Mouse (Mus musculus) adrenal gland, postnatal 25 days (tissue): Measurements from ENCODE around the gene Bsn. TPM values are rescaled to one million over a fixed set of nuclear protein-coding genes. Genes with fewer than 3 reads are reported as not detected.

Experiments used
- DNase-seq: peaks from one replicate; pipeline ENCODE4 v3.0.0; 2021; ENCODE audit warnings: mixed read lengths
- total RNA-seq: library from RNA; stranded (reverse); gene quantifications from 2 replicates; pipeline ENCODE4 v1.2.3, GENCODE M21; 2021

Bsn gene
- total RNA-seq, 1 experiment from 2014 or later = 10.0 TPM

GRCm38 (mm10) chr9:108123916-108124315 lies 66.3 kb downstream of the Bsn start:
- DNase-seq = no peak

DNA sequence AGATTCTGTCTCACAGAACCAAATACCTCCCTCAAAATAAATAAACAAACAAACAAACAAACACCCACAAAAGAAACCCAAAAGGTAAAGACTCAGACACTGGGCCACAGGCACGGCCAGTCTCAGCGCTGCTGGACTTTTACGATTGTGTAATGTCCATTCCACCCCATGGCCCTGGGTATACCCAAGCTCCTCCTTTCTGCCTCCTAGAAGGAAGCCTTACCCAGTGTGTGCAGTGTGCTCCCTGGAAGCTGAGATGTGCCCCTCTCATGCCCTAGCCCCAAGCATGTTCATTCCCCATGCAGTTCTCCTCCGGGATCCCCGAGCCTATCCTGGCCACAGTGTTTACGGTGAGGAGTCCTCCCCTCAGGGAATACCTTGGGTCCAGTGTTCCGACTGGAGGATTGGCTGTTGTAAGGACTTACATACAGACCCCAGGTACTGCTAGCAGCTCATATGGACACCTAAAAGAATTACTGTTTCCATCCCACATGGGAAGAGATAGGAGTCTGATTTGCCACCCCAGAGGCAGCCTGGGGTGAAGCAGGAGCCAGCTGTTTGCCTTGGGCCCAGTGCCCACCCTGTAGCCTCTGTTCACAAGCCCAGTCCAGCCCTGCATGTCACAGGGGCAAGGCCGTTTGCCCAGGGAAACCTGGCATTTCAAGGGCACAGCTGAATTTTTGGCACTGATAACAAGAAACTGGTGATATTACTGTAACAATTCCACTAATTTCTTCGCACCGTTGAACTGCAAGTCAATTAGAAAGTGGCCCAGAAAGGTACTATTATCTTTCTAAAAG lies 68.8 kb downstream of the Bsn start:
- DNase-seq = peak; percentile 78

DNA sequence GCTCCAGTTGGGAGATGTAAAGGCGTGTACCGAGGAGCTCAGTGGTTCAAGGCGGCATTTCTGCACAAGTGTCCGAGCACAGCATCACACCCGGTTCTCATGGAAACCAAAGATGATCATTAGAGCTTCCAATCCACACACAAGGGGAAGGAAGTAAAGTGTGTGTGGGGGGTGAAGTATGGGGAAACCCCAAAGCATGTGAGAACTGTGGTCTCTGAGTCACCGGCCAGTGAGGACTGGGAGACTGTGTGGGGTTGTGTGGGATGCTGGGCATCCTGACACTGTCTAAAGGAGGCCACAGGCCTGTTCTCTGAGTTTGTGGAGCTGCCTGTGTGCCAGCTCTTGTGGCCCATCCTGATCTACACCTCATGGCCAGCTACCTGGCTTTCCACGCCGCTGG lies 69.5 kb downstream of the Bsn start:
- DNase-seq = no peak

DNA sequence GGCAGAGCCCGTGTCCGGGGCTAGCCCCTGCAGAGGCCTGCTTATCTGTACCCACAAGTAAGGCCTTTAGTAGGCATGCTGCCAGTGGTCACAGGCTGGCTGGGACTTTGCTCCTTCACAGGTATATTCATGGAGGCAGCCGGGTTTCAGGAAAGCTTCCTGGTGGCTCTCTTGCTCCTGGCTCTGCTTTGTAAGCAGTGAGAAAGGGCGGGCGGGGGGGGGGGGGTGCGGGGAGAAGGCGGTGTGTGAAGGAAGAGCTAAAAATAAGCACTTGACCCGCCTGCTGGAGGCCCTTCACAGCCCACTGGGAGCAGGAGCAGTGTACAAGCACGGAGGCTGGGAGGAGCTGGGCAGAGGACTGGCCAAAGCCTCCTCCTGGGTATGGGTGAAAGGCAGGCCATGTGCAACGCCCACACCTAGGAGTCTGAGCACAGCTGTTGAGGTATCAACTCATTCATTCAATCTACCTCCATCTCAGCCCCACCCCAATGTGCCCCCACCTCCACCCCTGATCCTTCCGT lies 70.2 kb downstream of the Bsn start:
- DNase-seq = no peak

DNA sequence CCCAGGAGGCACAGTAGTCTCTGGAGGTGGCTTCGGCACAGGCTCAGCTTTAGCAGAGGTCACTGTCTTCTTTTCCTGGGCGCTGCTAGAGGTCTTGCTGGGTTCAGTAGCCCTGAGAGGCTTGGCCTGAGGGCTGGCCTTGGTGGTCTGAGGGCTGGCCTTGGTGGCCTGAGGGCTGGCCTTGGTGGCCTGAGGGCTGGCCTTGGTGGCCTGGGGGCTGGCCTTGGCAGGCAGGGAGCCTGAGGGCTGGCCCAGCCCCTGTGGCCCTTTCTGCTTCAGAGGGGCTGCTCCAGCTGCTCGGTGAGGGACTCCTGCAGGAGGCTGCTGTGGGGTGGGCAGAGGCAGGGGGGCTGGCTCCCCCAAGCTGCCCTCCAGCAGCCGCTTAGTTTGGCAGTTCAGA lies 73.0 kb downstream of the Bsn start:
- DNase-seq = peak; percentile 77

- DNase-seq = no peak
Observed at GRCm38 (mm10) chr9:108115290-108116077, 74.7 kb downstream of the Bsn start.

DNA sequence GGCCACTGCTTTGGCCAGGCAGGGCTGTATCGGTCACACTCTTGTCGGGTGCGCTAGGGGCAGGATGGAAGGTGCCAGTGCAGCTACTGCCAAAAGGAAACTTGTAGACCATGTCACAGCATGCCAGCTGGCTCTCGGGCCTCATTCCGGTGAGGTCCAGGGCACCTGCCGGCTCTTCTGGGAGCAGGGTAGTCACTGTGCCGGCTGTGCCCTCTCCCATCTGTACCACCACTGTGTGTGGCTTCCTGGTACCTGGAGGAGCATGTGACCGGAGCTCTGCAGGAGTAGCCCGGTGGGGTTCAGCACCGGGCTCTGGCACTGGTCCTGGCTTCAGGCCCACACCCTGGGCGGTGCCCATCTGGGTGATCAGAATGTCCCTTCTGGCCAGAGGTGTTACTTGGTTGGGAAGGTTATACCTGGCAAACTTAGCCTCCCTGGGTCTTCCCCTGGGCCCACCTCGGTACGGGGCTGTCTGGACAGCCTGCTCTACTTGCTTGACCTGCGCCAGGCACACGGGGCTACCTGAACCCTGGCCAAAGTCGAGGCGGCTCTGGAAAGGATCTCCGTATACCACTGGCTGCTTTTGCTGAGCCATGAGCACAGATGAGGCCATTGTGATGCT lies 77.4 kb downstream of the Bsn start:
- no peak for DNase-seq

DNA sequence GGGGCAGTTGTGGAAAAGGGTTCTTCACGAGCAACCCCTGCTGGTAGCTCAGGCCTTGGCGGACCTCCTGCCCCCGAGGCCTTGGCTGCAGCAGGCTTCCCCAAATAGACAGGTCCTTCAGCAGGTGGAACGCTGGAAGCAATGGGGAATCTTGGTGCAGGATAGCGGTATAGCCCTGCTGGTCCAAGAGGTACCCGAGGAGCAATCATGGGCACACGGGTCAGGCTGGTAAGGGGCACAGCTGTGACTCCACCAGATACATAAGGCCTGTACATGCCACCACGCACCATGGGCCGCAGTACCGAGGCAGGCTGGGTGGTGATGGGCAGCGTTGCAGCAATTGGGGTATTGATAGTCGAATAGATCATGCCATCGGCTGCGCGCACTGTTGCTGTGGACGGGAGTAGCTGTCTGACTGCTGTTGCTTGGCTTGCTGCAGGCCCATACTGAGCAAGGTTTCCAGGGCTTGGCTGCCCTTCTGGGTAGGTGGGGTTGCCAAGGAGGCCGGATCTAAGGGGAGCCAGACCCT lies 78.5 kb downstream of the Bsn start:
- DNase-seq = no peak

- no peak for DNase-seq
Observed at GRCm38 (mm10) chr9:108111101-108111592, 79.0 kb downstream of the Bsn start.

- DNase-seq = no peak
Observed at GRCm38 (mm10) chr9:108110160-108110559, 80.0 kb downstream of the Bsn start.

GRCm38 (mm10) chr9:108107867-108108266 lies 82.3 kb downstream of the Bsn start:
- DNase-seq = no peak

DNA sequence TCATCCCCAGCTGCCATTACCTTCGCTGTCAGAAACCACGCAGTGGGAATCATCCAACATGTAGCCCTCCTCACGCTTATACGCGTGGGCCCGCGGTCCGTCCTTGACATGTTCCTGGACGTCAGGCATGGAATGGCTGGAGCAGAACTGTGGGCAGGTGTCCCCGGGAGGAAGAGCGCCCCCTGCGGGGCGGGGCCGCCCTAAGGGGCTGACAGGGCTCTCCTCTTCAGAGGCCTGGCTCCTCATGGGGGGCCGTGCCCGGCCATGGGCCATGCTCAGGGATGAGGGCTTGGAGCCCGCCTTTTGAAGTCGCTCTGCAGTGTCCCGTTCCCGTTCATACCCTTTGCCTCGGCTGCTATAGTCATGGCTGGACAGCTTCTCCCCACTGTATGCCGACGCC lies 84.1 kb downstream of the Bsn start:
- DNase-seq = no peak

DNA sequence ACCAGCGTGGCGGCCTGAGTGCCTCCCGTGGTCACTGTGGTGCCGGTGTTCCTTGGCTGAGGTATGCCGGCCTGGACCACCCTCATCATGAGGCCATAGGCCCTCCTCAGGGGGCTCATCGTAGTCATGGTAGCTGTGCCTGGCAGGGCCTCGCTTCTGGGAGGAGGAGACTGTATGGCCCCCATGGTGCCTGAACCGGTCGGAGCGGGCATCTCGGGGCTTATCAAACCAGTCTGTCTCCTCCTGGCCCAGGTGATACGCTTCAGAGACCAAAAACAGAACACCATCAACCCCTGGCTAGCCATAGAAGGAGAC lies 84.7 kb downstream of the Bsn start:
- no peak for DNase-seq

DNA sequence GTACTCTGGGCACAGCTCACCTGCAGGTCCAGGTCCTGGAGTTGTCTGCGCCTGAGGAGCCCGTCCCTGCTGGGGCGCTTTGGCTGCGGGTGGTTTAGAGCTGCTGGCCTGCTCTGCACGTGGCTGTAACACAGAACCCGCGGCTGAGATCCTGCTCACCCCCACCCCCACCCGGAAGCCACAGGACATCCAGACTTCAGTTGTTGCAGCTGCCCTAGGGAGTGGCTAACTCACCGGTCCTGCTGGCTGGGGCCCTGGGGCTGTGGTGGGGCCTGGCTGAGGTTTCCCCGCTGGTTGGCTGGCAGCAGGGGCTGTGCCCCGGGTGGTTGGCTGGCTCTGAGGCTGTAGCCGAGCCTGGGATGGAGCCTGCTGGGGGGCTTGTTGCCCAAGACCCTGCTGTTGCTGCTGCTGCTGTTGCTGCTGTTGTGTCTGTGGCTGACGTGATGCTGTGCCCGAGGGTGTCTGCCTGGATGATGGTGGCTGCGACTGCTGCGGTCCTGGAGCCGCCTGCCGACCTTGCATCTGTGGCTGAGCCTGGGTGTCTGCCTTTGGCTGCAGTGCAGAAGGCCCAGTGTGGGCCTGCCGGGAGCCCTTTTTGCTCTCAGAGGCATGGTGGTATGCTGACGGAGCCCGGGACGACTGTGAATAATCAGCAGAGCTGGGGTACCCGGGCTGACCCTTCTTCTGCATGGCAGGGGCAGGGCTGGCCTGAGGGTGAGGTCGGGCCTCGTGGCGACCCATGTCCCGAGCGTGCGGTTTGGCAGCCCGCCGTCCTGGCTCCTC lies 85.2 kb downstream of the Bsn start:
- no peak for DNase-seq

GRCm38 (mm10) chr9:108099619-108100018 lies 90.6 kb downstream of the Bsn start:
- DNase-seq = no peak

DNA sequence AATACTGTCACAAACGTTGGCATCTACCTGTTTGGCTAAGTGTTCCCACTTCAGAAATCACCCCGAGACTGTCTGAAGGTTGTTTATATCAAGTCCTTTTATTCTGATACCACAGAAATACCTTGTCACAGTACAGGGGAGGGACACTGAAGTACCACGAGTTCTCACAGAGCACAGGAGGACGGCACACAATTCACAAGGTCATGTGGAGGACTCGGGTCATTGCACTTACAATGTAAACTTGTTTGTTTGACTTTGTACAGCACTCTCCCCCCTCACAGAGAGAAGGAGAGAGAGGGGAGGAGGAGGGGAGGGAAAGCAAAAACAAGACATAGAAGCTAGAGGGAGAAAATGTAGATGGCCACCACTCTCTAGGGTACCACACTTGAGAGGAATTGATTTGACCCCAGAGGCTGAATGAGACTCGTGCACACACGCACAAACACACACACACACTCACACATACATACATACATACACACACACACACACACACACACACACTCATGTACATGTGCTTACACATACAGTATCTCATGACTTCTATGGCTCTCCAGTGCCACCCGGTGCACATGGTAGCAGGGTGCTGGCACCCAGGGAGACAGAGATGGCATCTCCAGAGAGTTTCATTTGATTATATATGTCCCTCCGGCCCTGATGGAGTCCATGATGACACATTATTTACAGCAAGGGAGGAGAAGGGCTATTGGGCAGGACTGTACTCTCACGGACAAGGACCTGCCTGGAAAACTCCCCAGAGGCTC lies 94.1 kb downstream of the Bsn start:
- DNase-seq = no peak

- peak; percentile 54 for DNase-seq
Observed at GRCm38 (mm10) chr9:108095518-108095917, 94.7 kb downstream of the Bsn start.

- DNase-seq = no peak
Observed at GRCm38 (mm10) chr9:108094998-108095411, 95.2 kb downstream of the Bsn start.

GRCm38 (mm10) chr9:108094184-108094941 lies 95.8 kb downstream of the Bsn start, which contains the start of gene Apeh:
TSS of gene Apeh (minus strand) at chr9:108094606.
- peak; percentile 96 for DNase-seq

DNA sequence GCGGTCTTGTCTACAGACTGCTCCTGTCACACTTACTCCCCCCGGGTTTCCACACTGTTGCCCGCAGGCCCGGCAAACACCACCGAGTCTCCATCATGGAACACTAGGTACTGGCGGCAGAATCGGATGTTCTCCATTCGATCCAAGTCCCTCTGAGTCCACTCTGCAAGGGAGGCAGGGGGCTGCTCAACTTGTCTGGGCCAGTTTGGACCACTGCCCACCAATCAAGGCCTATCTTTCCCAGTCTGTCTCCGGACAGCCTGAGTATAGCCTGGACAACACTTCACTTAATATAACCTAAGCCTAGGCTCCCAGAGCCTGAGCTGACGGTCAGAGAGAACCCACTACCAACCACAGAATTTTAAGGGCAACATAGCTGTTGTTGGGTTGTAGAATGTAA lies 96.6 kb downstream of the Bsn start:
- DNase-seq = no peak
